Mouse (Mus musculus) lung, adult 2 months (tissue): Measurements from ENCODE around the gene Casr. TPM values are rescaled to one million over a fixed set of nuclear protein-coding genes. Genes with fewer than 3 reads are reported as not detected.

Experiments
- DNase-seq: peaks from one replicate; pipeline ENCODE4 v3.0.0; 2022
- H3K4me1 ChIP-seq: fragments of 200-500 bp; 2 replicates; pipeline ENCODE4 v1.6.1; 2011; ENCODE audit warnings: low read length; ENCODE audit not compliant: control insufficient read depth, insufficient read depth
- H3K4me3 ChIP-seq: fragments of 200-500 bp; replicated peaks from 2 replicates; pipeline ENCODE3; 2011; ENCODE audit warnings: low read depth, mild to moderate bottlenecking, control low read depth, low read length; ENCODE audit errors: extremely low read depth
- CTCF ChIP-seq: fragments of 200-500 bp; IDR thresholded peaks from 2 replicates; pipeline ENCODE4 v1.5.1; 2011; ENCODE audit warnings: mild to moderate bottlenecking, low read length, control low read depth; ENCODE audit not compliant: insufficient read depth
- POLR2A ChIP-seq: fragments of 200-500 bp; IDR thresholded peaks from 2 replicates; pipeline ENCODE4 v1.6.1; 2011; ENCODE audit warnings: low read depth, mild to moderate bottlenecking, control low read depth, low read length, borderline replicate concordance; ENCODE audit errors: extremely low read depth
- WGBS: fragments of 180-500 bp; shearing (Covaris S2); methylation state at CpG from one replicate; pipeline ENCODE4 v1.1.7; 2018; 5-methylcytosine and 5-hydroxymethylcytosine counted together
- polyA plus RNA-seq: library from polyadenylated mRNA; depleted of rRNA; stranded (reverse); fragments of >200 nt; gene quantifications from 2 replicates; pipeline ENCODE4 v1.2.3, GENCODE M21; 2012

The Casr gene
- polyA plus RNA-seq, 1 experiment: 0.07 TPM

DNA sequence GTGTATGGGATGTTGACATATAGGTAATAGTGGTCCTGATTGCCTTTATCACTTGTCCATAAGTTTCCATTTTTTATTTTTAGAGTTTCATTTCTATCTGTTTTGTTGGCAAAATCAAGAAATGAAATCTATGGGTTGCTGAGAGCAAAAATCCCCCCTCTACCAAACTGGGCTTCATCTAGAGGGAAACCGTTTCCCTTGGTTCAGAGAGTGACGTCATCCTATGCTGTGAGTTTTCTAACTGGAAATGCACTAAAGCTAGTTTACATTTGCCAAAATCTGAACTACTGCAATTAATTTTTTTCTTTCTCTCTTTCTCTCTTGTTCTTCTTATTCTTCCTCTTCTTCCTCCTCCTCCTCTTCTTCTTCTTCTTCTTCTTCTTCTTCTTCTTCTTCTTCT lies 87.1 kb downstream of the Casr start:
- TF ChIP-seq CTCF (no peak), POLR2A (no peak)
- Histone ChIP-seq H3K4me3 (no peak overlapping the region), H3K4me1 (no peaks in the 10 kb centered on the region)
- 58% methylated on average over 2 of the region's 2 CpGs for WGBS
- DNase-seq: no peak

GRCm38 (mm10) chr16:36473217-36474216 lies 88.4 kb downstream of the Casr start:
- H3K4me1 ChIP-seq: no peaks in the 10 kb centered on the region
- TF ChIP-seq CTCF: peak; percentile 76
- TF ChIP-seq POLR2A: no peak
- peak; percentile 33 for DNase-seq
- H3K4me3 ChIP-seq: no peak overlapping the region
- WGBS: 50% methylated on average over 17 of the region's 17 CpGs

DNA sequence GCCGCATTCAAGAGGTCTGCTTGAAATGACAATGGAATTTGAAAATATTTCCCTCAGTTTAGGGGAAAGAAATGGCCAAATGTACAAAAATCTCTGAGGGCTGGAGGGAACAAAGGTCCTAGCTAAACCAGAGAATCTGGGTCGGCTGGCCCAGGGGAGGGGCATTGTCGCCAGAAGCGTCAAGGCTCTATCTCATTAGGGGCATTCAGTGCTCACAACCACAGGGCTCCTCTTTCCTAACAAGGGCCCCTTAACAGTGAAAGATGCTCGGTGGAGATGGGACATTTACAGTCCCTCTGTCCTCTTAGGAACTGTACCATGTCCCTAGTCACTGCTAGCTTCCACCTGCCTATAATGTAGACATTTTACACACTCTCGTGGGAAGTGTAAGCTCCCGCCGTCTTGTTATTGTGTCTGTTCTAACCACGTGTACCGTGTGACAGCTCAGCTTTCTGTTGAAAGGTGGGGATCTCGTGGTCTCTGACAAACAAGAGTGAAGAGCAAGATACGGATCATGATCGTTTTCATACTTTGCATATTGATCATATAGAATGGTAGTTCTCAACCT lies 90.8 kb downstream of the Casr start:
- Histone ChIP-seq H3K4me1 (no peaks in the 10 kb centered on the region), H3K4me3 (no peak overlapping the region)
- TF ChIP-seq CTCF: no peak
- no peak for TF ChIP-seq POLR2A
- WGBS: 56% methylated on average over 13 of the region's 13 CpGs
- no peak for DNase-seq

- H3K4me3 ChIP-seq: no peak overlapping the region
- H3K4me1 ChIP-seq: no peaks in the 10 kb centered on the region
- DNase-seq: no peak
- 10% methylated on average over 2 of the region's 2 CpGs for WGBS
- no peak for TF ChIP-seq CTCF
Measured at GRCm38 (mm10) chr16:36469955-36470478, 91.9 kb downstream of the Casr start.

DNA sequence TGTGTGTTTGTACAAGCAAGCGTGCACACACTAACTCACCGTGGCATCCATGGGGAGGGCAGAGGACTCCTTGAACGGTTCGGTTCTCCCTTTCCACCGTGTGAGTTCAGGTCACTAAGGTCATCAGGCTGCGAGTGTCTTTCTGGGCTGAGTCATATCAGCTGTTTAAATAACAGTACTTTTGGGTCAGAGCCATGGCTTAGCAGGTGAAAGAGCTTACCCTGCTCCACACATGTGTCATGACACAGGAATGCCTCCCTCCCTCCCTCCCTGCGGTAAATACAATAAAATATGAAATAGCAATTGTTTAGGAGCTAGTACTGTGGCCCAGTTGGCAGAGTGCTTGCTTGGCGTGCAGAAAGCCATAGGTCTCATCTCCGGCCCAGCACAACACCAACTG lies 92.6 kb downstream of the Casr start:
- DNase-seq: no peak
- WGBS: 62% methylated on average over 9 of the region's 9 CpGs
- no peak for TF ChIP-seq POLR2A
- TF ChIP-seq CTCF: no peak
- Histone ChIP-seq H3K4me1 (no peaks in the 10 kb centered on the region), H3K4me3 (no peak overlapping the region)

- 71% methylated on average over 4 of the region's 4 CpGs for WGBS
- Histone ChIP-seq H3K4me1 (no peaks in the 10 kb centered on the region), H3K4me3 (no peak overlapping the region)
- TF ChIP-seq CTCF (peak; percentile 25; the same call in 1 of the 2 replicates), POLR2A (no peak)
- DNase-seq: no peak
Measured at GRCm38 (mm10) chr16:36468862-36469261, 93.1 kb downstream of the Casr start.

DNA sequence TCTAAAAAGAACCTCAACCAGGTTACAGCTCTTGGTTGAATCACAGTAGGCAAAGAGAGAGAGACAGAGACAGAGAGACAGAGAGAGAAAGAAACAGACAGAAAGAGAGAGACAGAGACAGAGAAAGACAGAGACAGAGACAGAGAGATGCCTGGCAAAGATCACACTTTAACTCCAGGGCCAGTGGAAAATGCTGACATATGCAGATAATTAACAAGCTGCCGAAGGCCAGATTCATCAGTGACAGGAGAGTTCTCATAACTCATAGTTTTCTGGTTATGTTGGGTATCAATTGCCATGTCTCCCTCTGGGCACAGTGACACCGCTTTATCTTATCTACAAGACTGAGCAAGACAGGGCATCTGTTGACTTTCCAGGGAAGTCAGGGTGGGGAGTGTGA lies 94.0 kb downstream of the Casr start:
- DNase-seq: no peak
- 65% methylated on average over 2 of the region's 2 CpGs for WGBS
- TF ChIP-seq POLR2A: no peak
- TF ChIP-seq CTCF: no peak

GRCm38 (mm10) chr16:36465436-36465835 lies 96.5 kb downstream of the Casr start:
- 94% methylated on average over 3 of the region's 3 CpGs for WGBS
- no peak for DNase-seq

More for the DNA sequence above, 94.0 kb downstream of the Casr start:
- Histone ChIP-seq H3K4me3 (no peak overlapping the region), H3K4me1 (no peaks in the 10 kb centered on the region)

GRCm38 (mm10) chr16:36464076-36464475 lies 97.9 kb downstream of the Casr start:
- no peak overlapping the region for H3K4me3 ChIP-seq
- no peak for DNase-seq
- TF ChIP-seq CTCF (no peak), POLR2A (no peak)
- WGBS: 62% methylated on average over 4 of the region's 4 CpGs
- no peaks in the 10 kb centered on the region for H3K4me1 ChIP-seq

More at GRCm38 (mm10) chr16:36465436-36465835, 96.5 kb downstream of the Casr start:
- Histone ChIP-seq H3K4me1 (no peaks in the 10 kb centered on the region), H3K4me3 (no peak overlapping the region)
- TF ChIP-seq POLR2A: no peak
- no peak for TF ChIP-seq CTCF
